ENCODE assay signal across 18 mouse cellular contexts in genomic region chr11:11558662-11559061, GRCm38 (mm10).
DNase-seq lines count a peak whose midpoint lies in the region; ATAC-seq and TF ChIP-seq lines count a peak whose summit lies in the region.
"Had no signal": no experiment of that assay in that cellular context is flagged by ENCODE, and none has a peak within 500 bp of the region (broad histone marks: within the 10 kb centered on the region; RNA-seq: fewer than 3 reads in every experiment).

No protein-coding gene starts in this region.

- no peaks in the 10 kb centered on the region for H3K4me1 ChIP-seq in lung, postnatal 0 days (ENCODE audit: insufficient read depth, low read depth, low read length)
- H3K4me1 ChIP-seq: hindbrain, embryonic 10.5 days; neural tube, embryonic 12.5 days had no signal

- no peak overlapping the region for H3K27ac ChIP-seq in lung, postnatal 0 days (ENCODE audit: low read length)
- H3K27ac ChIP-seq in macrophage = peak overlapping the region; percentile 43
- H3K27ac ChIP-seq: hindbrain, embryonic 10.5 days; liver, embryonic 15.5 days; neural tube, embryonic 12.5 days had no signal

- H3K4me2 ChIP-seq in lung, postnatal 0 days (replicated peaks; ENCODE audit: low read depth, low read length) = no peak overlapping the region
- H3K4me2 ChIP-seq: liver, embryonic 15.5 days; neural tube, embryonic 12.5 days had no signal

- no peak for ATAC-seq in lung, postnatal 0 days
- ATAC-seq: forebrain, embryonic 14.5 days had no signal

- no peaks in the 10 kb centered on the region for H3K79me2 ChIP-seq in macrophage (ENCODE audit: inconsistent target)

- H3K9me3 ChIP-seq in lung, postnatal 0 days (ENCODE audit: low read length) = no peaks in the 10 kb centered on the region
- H3K9me3 ChIP-seq: hindbrain, embryonic 10.5 days; liver, embryonic 15.5 days; neural tube, embryonic 12.5 days had no signal

- H3K4me3 ChIP-seq in lung, postnatal 0 days (ENCODE audit: low read depth, low read length) = no peak overlapping the region
- H3K4me3 ChIP-seq in macrophage (ENCODE audit: inconsistent target) = no peak overlapping the region
- H3K4me3 ChIP-seq: erythroblast, embryonic 14.5 days; hindbrain, embryonic 10.5 days; liver, embryonic 15.5 days; neural tube, embryonic 12.5 days had no signal

- peak; percentile 47 for DNase-seq in lung, postnatal 0 days (ENCODE audit: low spot score)
- DNase-seq in lung, postnatal 4 days = no peak
- peak; percentile 35 for DNase-seq in thymus, postnatal 25 days
- DNase-seq in thymus, adult 18-20 months = no peak
- no peak for DNase-seq in kidney, postnatal 10 days
- DNase-seq in frontal cortex, postnatal 36 days (ENCODE audit: low spot score in 2 of 2) = no peak
- DNase-seq: adrenal gland, postnatal 36 days; cerebellum, postnatal 25 days; gastrocnemius, postnatal 36 days; kidney, adult 18-20 months; kidney, postnatal 25 days; right cerebral cortex, postnatal 14 days had no signal

- TF ChIP-seq CTCF in lung, postnatal 0 days (IDR thresholded peaks at IDR 0.05) = no peak

- H3K9ac ChIP-seq in lung, postnatal 0 days (replicated peaks; ENCODE audit: low read depth) = no peak overlapping the region
- H3K9ac ChIP-seq: liver, embryonic 15.5 days; neural tube, embryonic 12.5 days had no signal

- TF ChIP-seq EP300 in lung, postnatal 0 days (IDR thresholded peaks at IDR 0.05) = no peak

- WGBS in lung, postnatal 0 days = 53% methylated on average over 3 of the region's 3 CpGs
- 3% methylated on average over 3 of the region's 3 CpGs for WGBS in macrophage (ENCODE audit: missing documents)

- H3K27me3 ChIP-seq in lung, postnatal 0 days (replicated peaks; ENCODE audit: insufficient read depth, low read length) = no peaks in the 10 kb centered on the region
- H3K27me3 ChIP-seq: liver, embryonic 15.5 days; neural tube, embryonic 12.5 days had no signal

- no peaks in the 10 kb centered on the region for H3K36me3 ChIP-seq in lung, postnatal 0 days (ENCODE audit: insufficient read depth, low read length)
- H3K36me3 ChIP-seq in macrophage (ENCODE audit: inconsistent target) = no peaks in the 10 kb centered on the region
- H3K36me3 ChIP-seq: hindbrain, embryonic 10.5 days; liver, embryonic 15.5 days; neural tube, embryonic 12.5 days had no signal

Comparison
In these comparisons a context has a peak if more than half of its experiments do, and no peak if none do; other contexts are left out.
1. DNase-seq: peak in lung, postnatal 0 days (single experiment) and thymus, postnatal 25 days (single experiment); none in lung, postnatal 4 days (0 of 2), thymus, adult 18-20 months (0 of 2), kidney, postnatal 10 days (single experiment) and frontal cortex, postnatal 36 days (0 of 2).